Mouse (Mus musculus) neural tube, embryonic 12.5 days (tissue): Measurements from ENCODE around the gene 4921539E11Rik. TPM values are rescaled to one million over a fixed set of nuclear protein-coding genes. Genes with fewer than 3 reads are reported as not detected.

Experiments
- ATAC-seq: fragments of 200-750 bp; cut with Nextera tagmentation; 2 replicates; pipeline ENCODE4 v1.8.0; 2017; ENCODE audit warnings: low read depth, mild to moderate bottlenecking, moderate TSS enrichment, moderate library complexity; ENCODE audit not compliant: low FRiP score
- H3K27ac ChIP-seq: fragments of 300-500 bp; sonication (generic); 2 replicates; pipeline ENCODE4 v1.5.1; 2016
- H3K27me3 ChIP-seq: fragments of 300-500 bp; sonication (generic); replicated peaks from 2 replicates; pipeline ENCODE4 v1.6.1; 2016; ENCODE audit warnings: mild to moderate bottlenecking
- H3K36me3 ChIP-seq: fragments of 300-500 bp; sonication (generic); 2 replicates; pipeline ENCODE4 v1.6.1; 2016; ENCODE audit warnings: mild to moderate bottlenecking
- H3K4me1 ChIP-seq: fragments of 300-500 bp; sonication (generic); 2 replicates; pipeline ENCODE4 v1.6.1; 2016
- H3K4me2 ChIP-seq: fragments of 300-500 bp; sonication (generic); replicated peaks from 2 replicates; pipeline ENCODE4 v1.6.1; 2016; ENCODE audit warnings: mild to moderate bottlenecking
- H3K4me3 ChIP-seq: fragments of 300-500 bp; sonication (generic); 2 replicates; pipeline ENCODE4 v1.5.1; 2016
- H3K9ac ChIP-seq: fragments of 300-500 bp; sonication (generic); 2 replicates; pipeline ENCODE4 v1.6.1; 2016; ENCODE audit warnings: mild to moderate bottlenecking
- H3K9me3 ChIP-seq: fragments of 300-500 bp; sonication (generic); 2 replicates; pipeline ENCODE4 v1.6.1; 2016; ENCODE audit warnings: mild to moderate bottlenecking
- WGBS: fragments of 180-500 bp; shearing (Covaris S2); methylation state at CpG from one replicate; pipeline ENCODE4 v1.1.7; 2016; 5-methylcytosine and 5-hydroxymethylcytosine counted together
- polyA plus RNA-seq: library from polyadenylated mRNA; unstranded; fragments of >200 nt; fragmentation: Nextera tagmentation; extraction: Ambion mirVana; gene quantifications from 2 replicates; pipeline ENCODE4 v1.2.1, GENCODE M21; 2016

Gene 4921539E11Rik
- polyA plus RNA-seq: not detected in 2 replicates

- Histone ChIP-seq H3K36me3 (no peaks in the 10 kb centered on the region), H3K27ac (no peak within 1 kb of the TSS), H3K4me1 (no peaks in the 10 kb centered on the region), H3K27me3 (no peaks in the 10 kb centered on the region), H3K9me3 (no peaks in the 10 kb centered on the region), H3K4me2 (no peak within 1 kb of the TSS), H3K9ac (no peak within 1 kb of the TSS), H3K4me3 (no peak within 1 kb of the TSS)
- WGBS: 83% methylated on average over 2 of the region's 2 CpGs
- no peak for ATAC-seq
Observed at GRCm38 (mm10) chr4:103290763-103291162, at the start of gene 4921539E11Rik. Gene 4921539E11Rik (minus strand): TSS chr4:103290863.

GRCm38 (mm10) chr4:103335134-103335533, 44.5 kb upstream of the 4921539E11Rik start:
- no peak overlapping the region for H3K27ac ChIP-seq
- no peaks in the 10 kb centered on the region for H3K27me3 ChIP-seq
- no peak overlapping the region for H3K9ac ChIP-seq
- H3K36me3 ChIP-seq: 0 out of 2 replicates have a peak, but pooled peaks cover 3% of the 10 kb centered on the region
- no peaks in the 10 kb centered on the region for H3K4me1 ChIP-seq
- ATAC-seq: no peak
- H3K9me3 ChIP-seq: no peaks in the 10 kb centered on the region
- WGBS: 82% methylated on average over 5 of the region's 5 CpGs
- H3K4me2 ChIP-seq: no peak overlapping the region
- no peak overlapping the region for H3K4me3 ChIP-seq

- Histone ChIP-seq H3K27me3 (no peaks in the 10 kb centered on the region), H3K4me2 (no peak overlapping the region), H3K27ac (no peak overlapping the region), H3K4me3 (no peak overlapping the region), H3K9ac (no peak overlapping the region), H3K36me3 (0 out of 2 replicates have a peak, but pooled peaks cover 3% of the 10 kb centered on the region), H3K9me3 (no peaks in the 10 kb centered on the region), H3K4me1 (no peaks in the 10 kb centered on the region)
- 64% methylated on average over 6 of the region's 6 CpGs for WGBS
- ATAC-seq: no peak
Observed at GRCm38 (mm10) chr4:103329348-103329747, 38.7 kb upstream of the 4921539E11Rik start.

- no peaks in the 10 kb centered on the region for H3K36me3 ChIP-seq
- no peak overlapping the region for H3K4me3 ChIP-seq
- 87% methylated on average over 3 of the region's 3 CpGs for WGBS
- no peak overlapping the region for H3K4me2 ChIP-seq
- H3K27ac ChIP-seq: no peak overlapping the region
- no peak overlapping the region for H3K9ac ChIP-seq
- no peaks in the 10 kb centered on the region for H3K27me3 ChIP-seq
- no peaks in the 10 kb centered on the region for H3K4me1 ChIP-seq
- ATAC-seq: no peak
- no peaks in the 10 kb centered on the region for H3K9me3 ChIP-seq
Observed at GRCm38 (mm10) chr4:103326994-103327393, 36.3 kb upstream of the 4921539E11Rik start.

GRCm38 (mm10) chr4:103324688-103325451, 34.2 kb upstream of the 4921539E11Rik start:
- no peak overlapping the region for H3K9ac ChIP-seq
- no peaks in the 10 kb centered on the region for H3K4me1 ChIP-seq
- no peak overlapping the region for H3K27ac ChIP-seq
- H3K9me3 ChIP-seq: no peaks in the 10 kb centered on the region
- no peaks in the 10 kb centered on the region for H3K36me3 ChIP-seq
- no peak overlapping the region for H3K4me3 ChIP-seq
- WGBS: 26% methylated on average over 17 of the region's 17 CpGs
- H3K4me2 ChIP-seq: peak overlapping the region; percentile 37
- peak; percentile 88 for ATAC-seq
- H3K27me3 ChIP-seq: no peaks in the 10 kb centered on the region

GRCm38 (mm10) chr4:103321461-103321860, 30.8 kb upstream of the 4921539E11Rik start:
- no peaks in the 10 kb centered on the region for H3K36me3 ChIP-seq
- H3K4me1 ChIP-seq: no peaks in the 10 kb centered on the region
- H3K27me3 ChIP-seq: no peaks in the 10 kb centered on the region
- no peak overlapping the region for H3K9ac ChIP-seq
- no peaks in the 10 kb centered on the region for H3K9me3 ChIP-seq
- no peak overlapping the region for H3K4me2 ChIP-seq
- H3K4me3 ChIP-seq: no peak overlapping the region
- ATAC-seq: no peak
- WGBS: 80% methylated on average over 6 of the region's 6 CpGs
- H3K27ac ChIP-seq: no peak overlapping the region

GRCm38 (mm10) chr4:103315861-103316260, 25.2 kb upstream of the 4921539E11Rik start:
- Histone ChIP-seq H3K4me2 (no peak overlapping the region), H3K36me3 (no peaks in the 10 kb centered on the region), H3K4me3 (no peak overlapping the region), H3K9ac (no peak overlapping the region), H3K27me3 (no peaks in the 10 kb centered on the region), H3K4me1 (peaks cover 3% of the 10 kb centered on the region; the same call in 1 of the 2 replicates), H3K27ac (no peak overlapping the region), H3K9me3 (no peaks in the 10 kb centered on the region)
- no peak for ATAC-seq
- 92% methylated on average over 4 of the region's 4 CpGs for WGBS

- no peak for ATAC-seq
- H3K4me3 ChIP-seq: no peak overlapping the region
Observed at GRCm38 (mm10) chr4:103314526-103314910, 23.9 kb upstream of the 4921539E11Rik start.

GRCm38 (mm10) chr4:103313587-103314525, 23.2 kb upstream of the 4921539E11Rik start, which contains the start of gene Oma1:
Gene Oma1 (plus strand): TSS chr4:103313812.
- no peaks in the 10 kb centered on the region for H3K36me3 ChIP-seq
- H3K9ac ChIP-seq: peak within 1 kb of the TSS; percentile 76
- no peaks in the 10 kb centered on the region for H3K27me3 ChIP-seq
- under 1% methylated on average over 46 of the region's 61 CpGs for WGBS
- peak; percentile 99 for ATAC-seq
- peaks cover 3% of the 10 kb centered on the region; the same call in 1 of the 2 replicates for H3K4me1 ChIP-seq
- H3K4me3 ChIP-seq: peak within 1 kb of the TSS; percentile 64
- H3K9me3 ChIP-seq: no peaks in the 10 kb centered on the region
- H3K27ac ChIP-seq: peak within 1 kb of the TSS; percentile 83
- peak within 1 kb of the TSS; percentile 61 for H3K4me2 ChIP-seq

More at GRCm38 (mm10) chr4:103314526-103314910, 23.9 kb upstream of the 4921539E11Rik start:
- no peak overlapping the region for H3K9ac ChIP-seq
- peaks cover 3% of the 10 kb centered on the region; the same call in 1 of the 2 replicates for H3K4me1 ChIP-seq
- H3K27me3 ChIP-seq: no peaks in the 10 kb centered on the region
- peak overlapping the region; percentile 61 for H3K4me2 ChIP-seq
- 44% methylated on average over 3 of the region's 3 CpGs for WGBS
- no peaks in the 10 kb centered on the region for H3K36me3 ChIP-seq
- no peak overlapping the region for H3K27ac ChIP-seq
- H3K9me3 ChIP-seq: no peaks in the 10 kb centered on the region

- H3K27ac ChIP-seq: no peak overlapping the region
- H3K9me3 ChIP-seq: no peaks in the 10 kb centered on the region
- H3K4me2 ChIP-seq: no peak overlapping the region
- WGBS: 97% methylated on average over 1 of the region's 1 CpGs
- no peak overlapping the region for H3K4me3 ChIP-seq
- no peaks in the 10 kb centered on the region for H3K36me3 ChIP-seq
- no peaks in the 10 kb centered on the region for H3K4me1 ChIP-seq
- ATAC-seq: no peak
- H3K27me3 ChIP-seq: no peaks in the 10 kb centered on the region
- no peak overlapping the region for H3K9ac ChIP-seq
Observed at GRCm38 (mm10) chr4:103303851-103304250, 13.2 kb upstream of the 4921539E11Rik start.

- WGBS: 82% methylated on average over 10 of the region's 10 CpGs
- H3K27me3 ChIP-seq: no peaks in the 10 kb centered on the region
- no peaks in the 10 kb centered on the region for H3K4me1 ChIP-seq
- H3K27ac ChIP-seq: no peak overlapping the region
- H3K9me3 ChIP-seq: no peaks in the 10 kb centered on the region
- no peak overlapping the region for H3K9ac ChIP-seq
- H3K4me3 ChIP-seq: no peak overlapping the region
- H3K4me2 ChIP-seq: no peak overlapping the region
- no peak for ATAC-seq
- no peaks in the 10 kb centered on the region for H3K36me3 ChIP-seq
Observed at GRCm38 (mm10) chr4:103299342-103299741, 8.7 kb upstream of the 4921539E11Rik start.

- Histone ChIP-seq H3K4me3 (no peak overlapping the region), H3K9ac (no peak overlapping the region), H3K27ac (no peak overlapping the region), H3K4me1 (no peaks in the 10 kb centered on the region), H3K27me3 (no peaks in the 10 kb centered on the region), H3K36me3 (no peaks in the 10 kb centered on the region), H3K4me2 (no peak overlapping the region), H3K9me3 (no peaks in the 10 kb centered on the region)
- WGBS: 87% methylated on average over 7 of the region's 7 CpGs
- ATAC-seq: no peak
Observed at GRCm38 (mm10) chr4:103288342-103288741, 2.3 kb downstream of the 4921539E11Rik start.
